Mouse (Mus musculus): ENCODE results near the gene Enthd1. TPM values are rescaled to one million over a fixed set of nuclear protein-coding genes. Genes with fewer than 3 reads are reported as not detected.
A peak's percentile ranks its signal among the peaks of the same experiment; 100 is the strongest.

Enthd1 gene
- polyA plus RNA-seq (2015; fragmentation: Nextera tagmentation; extraction: Ambion mirVana) = not detected in 2 replicates

- Histone ChIP-seq H3K27me3 (peaks cover under 1% of the 10 kb centered on the region; the same call in 1 of the 2 replicates), H3K4me3 (no peak within 1 kb of the TSS), H3K27ac (no peak within 1 kb of the TSS), H3K4me1 (peaks cover under 1% of the 10 kb centered on the region; the same call in 1 of the 2 replicates), H3K4me2 (no peak within 1 kb of the TSS), H3K36me3 (no peaks in the 10 kb centered on the region), H3K9ac (no peak within 1 kb of the TSS), H3K9me3 (no peaks in the 10 kb centered on the region)
- WGBS = 81% methylated on average over 19 of the region's 19 CpGs
- ATAC-seq (ENCODE audit: borderline replicate concordance, extremely low read depth, low FRiP score, low TSS enrichment) = no peak
Measured at GRCm38 (mm10) chr15:80565106-80565665, at the start of gene Enthd1. Gene Enthd1, minus strand, starts transcription at chr15:80565156.

GRCm38 (mm10) chr15:80613904-80614303 is 48.9 kb upstream of the Enthd1 start:
- 36% methylated on average over 5 of the region's 5 CpGs for WGBS
- H3K9ac ChIP-seq = no peak overlapping the region
- H3K4me3 ChIP-seq = no peak overlapping the region
- H3K9me3 ChIP-seq = no peaks in the 10 kb centered on the region
- H3K27me3 ChIP-seq = peaks cover 29% of the 10 kb centered on the region
- ATAC-seq (ENCODE audit: borderline replicate concordance, extremely low read depth, low FRiP score, low TSS enrichment) = no peak
- H3K36me3 ChIP-seq = no peaks in the 10 kb centered on the region
- no peaks in the 10 kb centered on the region for H3K4me1 ChIP-seq
- no peak overlapping the region for H3K27ac ChIP-seq
- H3K4me2 ChIP-seq = no peak overlapping the region

GRCm38 (mm10) chr15:80611478-80611877 is 46.5 kb upstream of the Enthd1 start:
- no peak for ATAC-seq (ENCODE audit: borderline replicate concordance, extremely low read depth, low FRiP score, low TSS enrichment)
- Histone ChIP-seq H3K27me3 (peaks cover 16% of the 10 kb centered on the region), H3K4me1 (no peaks in the 10 kb centered on the region), H3K9me3 (no peaks in the 10 kb centered on the region), H3K9ac (no peak overlapping the region), H3K4me3 (no peak overlapping the region), H3K4me2 (no peak overlapping the region), H3K36me3 (no peaks in the 10 kb centered on the region), H3K27ac (no peak overlapping the region)
- 63% methylated on average over 5 of the region's 5 CpGs for WGBS

GRCm38 (mm10) chr15:80610335-80610734 is 45.4 kb upstream of the Enthd1 start:
- Histone ChIP-seq H3K36me3 (no peaks in the 10 kb centered on the region), H3K27ac (no peak overlapping the region), H3K27me3 (peaks cover 7% of the 10 kb centered on the region; the same call in 1 of the 2 replicates), H3K9ac (no peak overlapping the region), H3K4me1 (no peaks in the 10 kb centered on the region), H3K4me3 (no peak overlapping the region), H3K9me3 (no peaks in the 10 kb centered on the region), H3K4me2 (no peak overlapping the region)
- no peak for ATAC-seq (ENCODE audit: borderline replicate concordance, extremely low read depth, low FRiP score, low TSS enrichment)
- 59% methylated on average over 2 of the region's 2 CpGs for WGBS

- no peak overlapping the region for H3K27ac ChIP-seq
- no peak overlapping the region for H3K4me2 ChIP-seq
- no peaks in the 10 kb centered on the region for H3K9me3 ChIP-seq
- H3K4me1 ChIP-seq = no peaks in the 10 kb centered on the region
- H3K36me3 ChIP-seq = no peaks in the 10 kb centered on the region
- H3K27me3 ChIP-seq = no peaks in the 10 kb centered on the region
- WGBS = 57% methylated on average over 3 of the region's 3 CpGs
- no peak overlapping the region for H3K4me3 ChIP-seq
- H3K9ac ChIP-seq = no peak overlapping the region
- no peak for ATAC-seq (ENCODE audit: borderline replicate concordance, extremely low read depth, low FRiP score, low TSS enrichment)
Measured at GRCm38 (mm10) chr15:80607970-80608369, 43.0 kb upstream of the Enthd1 start.

- H3K4me3 ChIP-seq = no peak overlapping the region
- H3K9me3 ChIP-seq = no peaks in the 10 kb centered on the region
- WGBS = 83% methylated on average over 6 of the region's 6 CpGs
- no peak overlapping the region for H3K27ac ChIP-seq
- no peak for ATAC-seq (ENCODE audit: borderline replicate concordance, extremely low read depth, low FRiP score, low TSS enrichment)
- H3K4me1 ChIP-seq = 0 out of 2 replicates have a peak, but pooled peaks cover 3% of the 10 kb centered on the region
- no peak overlapping the region for H3K4me2 ChIP-seq
- no peaks in the 10 kb centered on the region for H3K27me3 ChIP-seq
- H3K9ac ChIP-seq = no peak overlapping the region
- H3K36me3 ChIP-seq = no peaks in the 10 kb centered on the region
Measured at GRCm38 (mm10) chr15:80604026-80604425, 39.1 kb upstream of the Enthd1 start.

GRCm38 (mm10) chr15:80602487-80602886 is 37.5 kb upstream of the Enthd1 start:
- Histone ChIP-seq H3K4me2 (no peak overlapping the region), H3K36me3 (no peaks in the 10 kb centered on the region), H3K27me3 (no peaks in the 10 kb centered on the region), H3K9me3 (no peaks in the 10 kb centered on the region), H3K4me3 (no peak overlapping the region), H3K9ac (no peak overlapping the region), H3K4me1 (0 out of 2 replicates have a peak, but pooled peaks cover 5% of the 10 kb centered on the region), H3K27ac (no peak overlapping the region)
- ATAC-seq (ENCODE audit: borderline replicate concordance, extremely low read depth, low FRiP score, low TSS enrichment) = no peak
- WGBS = 71% methylated on average over 7 of the region's 7 CpGs

GRCm38 (mm10) chr15:80601456-80601855 is 36.5 kb upstream of the Enthd1 start:
- H3K36me3 ChIP-seq = no peaks in the 10 kb centered on the region
- 68% methylated on average over 7 of the region's 7 CpGs for WGBS
- H3K9me3 ChIP-seq = no peaks in the 10 kb centered on the region
- H3K4me1 ChIP-seq = 0 out of 2 replicates have a peak, but pooled peaks cover 5% of the 10 kb centered on the region
- no peaks in the 10 kb centered on the region for H3K27me3 ChIP-seq
- H3K4me2 ChIP-seq = no peak overlapping the region
- H3K4me3 ChIP-seq = no peak overlapping the region
- H3K27ac ChIP-seq = no peak overlapping the region
- no peak for ATAC-seq (ENCODE audit: borderline replicate concordance, extremely low read depth, low FRiP score, low TSS enrichment)
- no peak overlapping the region for H3K9ac ChIP-seq

- Histone ChIP-seq H3K4me2 (no peak overlapping the region), H3K36me3 (no peaks in the 10 kb centered on the region), H3K9ac (no peak overlapping the region), H3K27me3 (no peaks in the 10 kb centered on the region), H3K27ac (no peak overlapping the region), H3K4me1 (0 out of 2 replicates have a peak, but pooled peaks cover 5% of the 10 kb centered on the region), H3K4me3 (no peak overlapping the region), H3K9me3 (no peaks in the 10 kb centered on the region)
- no peak for ATAC-seq (ENCODE audit: borderline replicate concordance, extremely low read depth, low FRiP score, low TSS enrichment)
- 58% methylated on average over 4 of the region's 4 CpGs for WGBS
Measured at GRCm38 (mm10) chr15:80599843-80600242, 34.9 kb upstream of the Enthd1 start.

- peak; percentile 77; the same call in 1 of the 2 replicates for ATAC-seq (ENCODE audit: borderline replicate concordance, extremely low read depth, low FRiP score, low TSS enrichment)
- no peaks in the 10 kb centered on the region for H3K27me3 ChIP-seq
- H3K4me2 ChIP-seq = peak overlapping the region; percentile 20
Measured at GRCm38 (mm10) chr15:80599213-80599750, 34.3 kb upstream of the Enthd1 start.

GRCm38 (mm10) chr15:80598750-80599149 is 33.8 kb upstream of the Enthd1 start:
- H3K4me3 ChIP-seq = no peak overlapping the region
- no peak overlapping the region for H3K27ac ChIP-seq
- no peak overlapping the region for H3K9ac ChIP-seq
- no peaks in the 10 kb centered on the region for H3K9me3 ChIP-seq
- H3K27me3 ChIP-seq = no peaks in the 10 kb centered on the region
- no peaks in the 10 kb centered on the region for H3K36me3 ChIP-seq
- WGBS = 63% methylated on average over 12 of the region's 12 CpGs
- peak overlapping the region; percentile 20; the same call in 1 of the 2 replicates for H3K4me2 ChIP-seq
- 0 out of 2 replicates have a peak, but pooled peaks cover 5% of the 10 kb centered on the region for H3K4me1 ChIP-seq
- ATAC-seq (ENCODE audit: borderline replicate concordance, extremely low read depth, low FRiP score, low TSS enrichment) = no peak

More at GRCm38 (mm10) chr15:80599213-80599750, 34.3 kb upstream of the Enthd1 start:
- Histone ChIP-seq H3K9me3 (no peaks in the 10 kb centered on the region), H3K4me1 (0 out of 2 replicates have a peak, but pooled peaks cover 5% of the 10 kb centered on the region), H3K9ac (no peak overlapping the region), H3K27ac (no peak overlapping the region), H3K36me3 (no peaks in the 10 kb centered on the region), H3K4me3 (no peak overlapping the region)
- 28% methylated on average over 16 of the region's 16 CpGs for WGBS

GRCm38 (mm10) chr15:80593877-80594276 is 28.9 kb upstream of the Enthd1 start:
- 0 out of 2 replicates have a peak, but pooled peaks cover under 1% of the 10 kb centered on the region for H3K4me1 ChIP-seq
- H3K9ac ChIP-seq = no peak overlapping the region
- H3K4me3 ChIP-seq = no peak overlapping the region
- H3K4me2 ChIP-seq = no peak overlapping the region
- no peaks in the 10 kb centered on the region for H3K9me3 ChIP-seq
- ATAC-seq (ENCODE audit: borderline replicate concordance, extremely low read depth, low FRiP score, low TSS enrichment) = no peak
- H3K27me3 ChIP-seq = no peaks in the 10 kb centered on the region
- H3K27ac ChIP-seq = no peak overlapping the region
- no peaks in the 10 kb centered on the region for H3K36me3 ChIP-seq
- WGBS = 49% methylated on average over 5 of the region's 5 CpGs

Measured in lung, embryonic 15.5 days (tissue).